Mouse (Mus musculus) myocyte (in vitro differentiated cells): ENCODE measurements around the gene Tmem192.

Experiments used
- MAX ChIP-seq: IDR thresholded peaks from one replicate; pipeline ENCODE4 v1.6.1; 2011; ENCODE audit warnings: low read depth, mild to moderate bottlenecking, control low read depth
- TCF12 ChIP-seq: IDR thresholded peaks from one replicate; pipeline ENCODE4 v1.6.1; 2011; ENCODE audit warnings: mild to moderate bottlenecking, control low read depth; ENCODE audit not compliant: poor library complexity, insufficient read depth, severe bottlenecking

DNA sequence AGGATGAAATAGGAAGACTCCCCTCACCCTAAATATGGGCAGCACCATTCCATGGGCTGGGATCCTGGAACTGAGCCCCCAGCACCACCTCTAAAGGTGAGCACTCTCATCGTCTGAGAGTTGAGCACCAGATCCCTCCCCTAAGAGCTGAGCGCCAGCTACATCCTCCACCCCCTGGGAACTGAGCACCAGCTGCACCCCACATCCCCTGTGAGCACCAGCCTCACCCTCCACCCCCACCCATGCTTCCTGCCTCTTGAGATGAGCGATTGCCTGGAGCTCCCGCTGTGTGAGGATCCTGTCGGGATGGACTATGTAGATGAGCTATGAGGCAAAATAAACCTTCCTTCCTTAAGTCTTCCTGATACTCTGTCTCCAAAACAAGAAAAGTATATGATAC, 4.0 kb upstream of the Tmem192 start:
- TF ChIP-seq TCF12 (no peak), MAX (no peak)
